21 mouse cellular contexts compared by ENCODE assay signal in genomic region chr10:41880206-41880605, GRCm38 (mm10).
DNase-seq lines count a peak whose midpoint lies in the region; ATAC-seq and TF ChIP-seq lines count a peak whose summit lies in the region.
"Had no signal": no experiment of that assay in that cellular context is flagged by ENCODE, and none has a peak within 500 bp of the region (broad histone marks: within the 10 kb centered on the region; RNA-seq: fewer than 3 reads in every experiment).

No protein-coding gene starts in this region.

- no peak for ATAC-seq in kidney, embryonic 14.5 days (ENCODE audit: low FRiP score, low TSS enrichment)
- ATAC-seq: liver, postnatal 0 days; midbrain, embryonic 15.5 days had no signal

- no peaks in the 10 kb centered on the region for H3K36me3 ChIP-seq in kidney, embryonic 14.5 days (ENCODE audit: control insufficient read depth, insufficient read depth, low read length)
- no peaks in the 10 kb centered on the region for H3K36me3 ChIP-seq in spleen, adult 2 months (ENCODE audit: control insufficient read depth, insufficient read depth, low read length)
- no peaks in the 10 kb centered on the region for H3K36me3 ChIP-seq in embryonic facial prominence, embryonic 10.5 days (replicated peaks)
- H3K36me3 ChIP-seq: embryonic facial prominence, embryonic 15.5 days; heart, embryonic 10.5 days; hindbrain, embryonic 12.5 days; midbrain, embryonic 15.5 days; neural tube, embryonic 15.5 days had no signal

- TF ChIP-seq POLR2A in spleen, adult 2 months (IDR thresholded peaks at IDR 0.05; ENCODE audit: low read depth, low read length): no peak
- no peak for TF ChIP-seq POLR2A in olfactory bulb, adult 2 months (IDR thresholded peaks at IDR 0.05; ENCODE audit: insufficient read depth, low read depth, low read length)

- no peaks in the 10 kb centered on the region for H3K9me3 ChIP-seq in kidney, embryonic 14.5 days (ENCODE audit: control insufficient read depth, low read length)
- H3K9me3 ChIP-seq in embryonic facial prominence, embryonic 10.5 days: no peaks in the 10 kb centered on the region
- H3K9me3 ChIP-seq: embryonic facial prominence, embryonic 15.5 days; heart, embryonic 10.5 days; hindbrain, embryonic 12.5 days; midbrain, embryonic 15.5 days; neural tube, embryonic 15.5 days had no signal

- H3K27me3 ChIP-seq in kidney, embryonic 14.5 days (ENCODE audit: control insufficient read depth, insufficient read depth, low read length): no peaks in the 10 kb centered on the region
- no peaks in the 10 kb centered on the region for H3K27me3 ChIP-seq in spleen, adult 2 months (ENCODE audit: control insufficient read depth, insufficient read depth, low read length)
- no peaks in the 10 kb centered on the region for H3K27me3 ChIP-seq in embryonic facial prominence, embryonic 10.5 days (replicated peaks; ENCODE audit: low read depth, poor library complexity, severe bottlenecking)
- H3K27me3 ChIP-seq: embryonic facial prominence, embryonic 15.5 days; hindbrain, embryonic 12.5 days; midbrain, embryonic 15.5 days; neural tube, embryonic 15.5 days had no signal

- no peak for TF ChIP-seq CTCF in spleen, adult 2 months (IDR thresholded peaks at IDR 0.05; ENCODE audit: extremely low read depth, insufficient read depth, insufficient read length, insufficient replicate concordance)
- no peak for TF ChIP-seq CTCF in olfactory bulb, adult 2 months (IDR thresholded peaks at IDR 0.05; ENCODE audit: insufficient read depth, low read depth, low read length)

- peak; percentile 29 for DNase-seq in gastrocnemius, postnatal 25 days
- DNase-seq in gastrocnemius, postnatal 36 days: no peak
- DNase-seq in kidney, postnatal 14 days: peak; percentile 30
- no peak for DNase-seq in spleen, adult 2 months (ENCODE audit: low read depth in 1 of 2, low spot score in 2 of 2)
- no peak for DNase-seq in spleen, postnatal 36 days (ENCODE audit: low spot score in 2 of 2)
- DNase-seq in embryonic facial prominence, embryonic 10.5 days (ENCODE audit: low spot score): no peak
- DNase-seq: adrenal gland, adult 8-10 months; embryo, embryonic 11 days; heart, postnatal 14 days; kidney, adult 9 months; liver; liver, postnatal 0 days; right cerebral cortex, postnatal 4 days had no signal

- no peak overlapping the region for H3K9ac ChIP-seq in kidney, embryonic 14.5 days (ENCODE audit: low read depth, low read length)
- H3K9ac ChIP-seq: embryonic facial prominence, embryonic 15.5 days; hindbrain, embryonic 12.5 days; liver, postnatal 0 days; midbrain, embryonic 15.5 days; neural tube, embryonic 15.5 days had no signal

- intact Hi-C loops in gastrocnemius, postnatal 36 days (cut with DNase I): no loop called here

- H3K4me2 ChIP-seq in kidney, embryonic 14.5 days (replicated peaks; ENCODE audit: low read depth, low read length): no peak overlapping the region
- H3K4me2 ChIP-seq: embryonic facial prominence, embryonic 15.5 days; hindbrain, embryonic 12.5 days; midbrain, embryonic 15.5 days; neural tube, embryonic 15.5 days had no signal

- H3K4me1 ChIP-seq in kidney, embryonic 14.5 days (ENCODE audit: control insufficient read depth, insufficient read depth, low read length): no peaks in the 10 kb centered on the region
- peaks cover 23% of the 10 kb centered on the region; the same call in 1 of the 2 replicates for H3K4me1 ChIP-seq in spleen, adult 2 months (ENCODE audit: control insufficient read depth, insufficient read depth, insufficient read length)
- H3K4me1 ChIP-seq in olfactory bulb, adult 2 months (ENCODE audit: control insufficient read depth, insufficient read depth, low read length): peaks cover 16% of the 10 kb centered on the region
- H3K4me1 ChIP-seq in embryonic facial prominence, embryonic 10.5 days: peaks cover 20% of the 10 kb centered on the region

- no peak overlapping the region for H3K4me3 ChIP-seq in kidney, embryonic 14.5 days (ENCODE audit: low read length)
- no peak overlapping the region for H3K4me3 ChIP-seq in spleen, adult 2 months (ENCODE audit: extremely low read depth, insufficient read depth, insufficient read length)
- H3K4me3 ChIP-seq in olfactory bulb, adult 2 months (ENCODE audit: insufficient read depth, low read depth, low read length): no peak overlapping the region
- H3K4me3 ChIP-seq in embryonic facial prominence, embryonic 10.5 days: no peak overlapping the region
- H3K4me3 ChIP-seq: embryonic facial prominence, embryonic 15.5 days; heart, embryonic 10.5 days; hindbrain, embryonic 12.5 days; midbrain, embryonic 15.5 days; myocyte; neural tube, embryonic 15.5 days had no signal

- 41% methylated on average over 4 of the region's 4 CpGs for WGBS in kidney, embryonic 14.5 days
- WGBS in spleen, adult 2 months: 74% methylated on average over 4 of the region's 4 CpGs
- 56% methylated on average over 4 of the region's 4 CpGs for WGBS in olfactory bulb, adult 2 months
- WGBS in embryonic facial prominence, embryonic 10.5 days: 51% methylated on average over 4 of the region's 4 CpGs

- H3K27ac ChIP-seq in kidney, embryonic 14.5 days (ENCODE audit: low read depth, low read length): no peak overlapping the region
- H3K27ac ChIP-seq in spleen, adult 2 months (ENCODE audit: insufficient read depth, low read length): peak overlapping the region; percentile 40; the same call in 1 of the 2 replicates
- H3K27ac ChIP-seq in olfactory bulb, adult 2 months (ENCODE audit: insufficient read depth, low read depth, low read length): peak overlapping the region; percentile 65; the same call in 1 of the 2 replicates
- H3K27ac ChIP-seq in embryonic facial prominence, embryonic 10.5 days (replicated peaks): no peak overlapping the region
- H3K27ac ChIP-seq: embryonic facial prominence, embryonic 15.5 days; heart, embryonic 10.5 days; hindbrain, embryonic 12.5 days; midbrain, embryonic 15.5 days; neural tube, embryonic 15.5 days had no signal

Comparison
In these comparisons a context has a peak if more than half of its experiments do, and no peak if none do; other contexts are left out.
1. DNase-seq: peak in gastrocnemius, postnatal 25 days (single experiment) and kidney, postnatal 14 days (single experiment); none in gastrocnemius, postnatal 36 days (0 of 2), spleen, adult 2 months (0 of 2), spleen, postnatal 36 days (0 of 2) and embryonic facial prominence, embryonic 10.5 days (single experiment).
2. H3K27ac ChIP-seq: peak in spleen, adult 2 months (single experiment) and olfactory bulb, adult 2 months (single experiment); none in kidney, embryonic 14.5 days (single experiment) and embryonic facial prominence, embryonic 10.5 days (single experiment).